In genomic region chr10:40825952-40826351, GRCm38 (mm10) we compare ENCODE assay signal across 18 mouse cellular contexts.
"Had no signal": no experiment of that assay in that cellular context is flagged by ENCODE, and none has a peak within 500 bp of the region (broad histone marks: within the 10 kb centered on the region; RNA-seq: fewer than 3 reads in every experiment).

No protein-coding gene starts in this region.

- H3K4me3 ChIP-seq: limb, embryonic 13.5 days; liver, embryonic 12.5 days; liver, embryonic 15.5 days; lung, embryonic 15.5 days; megakaryocyte, embryonic 14.5 days; midbrain, embryonic 10.5 days had no signal

- ATAC-seq: intestine, postnatal 0 days; liver, embryonic 12.5 days had no signal

- H3K36me3 ChIP-seq: liver, embryonic 15.5 days had no signal

- DNase-seq: kidney, adult 2 months; kidney, postnatal 25 days; liver; lung, adult 18-20 months; lung, postnatal 10 days; lung, postnatal 36 days; midbrain, embryonic 14.5 days; thymus, adult 2 months; thymus, postnatal 14 days; thymus, postnatal 4 days had no signal

- H3K9me3 ChIP-seq: limb, embryonic 13.5 days; liver, embryonic 12.5 days; liver, embryonic 15.5 days; lung, embryonic 15.5 days; midbrain, embryonic 10.5 days had no signal

- H3K27me3 ChIP-seq: limb, embryonic 13.5 days; liver, embryonic 12.5 days; liver, embryonic 15.5 days; lung, embryonic 15.5 days; megakaryocyte, embryonic 14.5 days had no signal

- H3K27ac ChIP-seq: kidney, postnatal 0 days; limb, embryonic 13.5 days; liver, embryonic 12.5 days; liver, embryonic 15.5 days; lung, embryonic 15.5 days; midbrain, embryonic 10.5 days had no signal

- H3K4me1 ChIP-seq: liver, embryonic 12.5 days; liver, embryonic 15.5 days; lung, embryonic 15.5 days; megakaryocyte, embryonic 14.5 days; midbrain, embryonic 10.5 days had no signal
